Mouse (Mus musculus): ENCODE data around the gene Spag6.

Gene Spag6

DNA sequence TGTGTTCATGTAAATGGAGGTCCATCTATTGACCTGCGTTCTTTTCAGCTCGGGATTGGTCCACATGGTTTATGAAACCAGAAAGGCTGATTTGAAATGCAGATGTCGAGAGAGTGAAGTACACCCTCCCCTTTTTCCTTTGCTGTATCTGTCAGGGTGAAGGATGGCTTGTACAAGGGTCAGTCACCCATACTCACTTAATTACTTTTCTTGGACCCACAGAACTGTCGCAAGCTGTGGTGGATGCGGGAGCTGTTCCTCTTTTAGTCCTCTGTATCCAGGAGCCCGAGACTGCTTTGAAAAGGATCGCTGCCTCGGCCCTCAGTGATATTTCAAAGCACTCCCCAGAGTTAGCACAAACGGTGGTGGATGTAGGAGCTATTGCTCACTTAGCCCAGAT is 37.9 kb downstream of the Spag6 start:
- DNase-seq (ENCODE audit: low read depth, low spot score), result no peak

DNA sequence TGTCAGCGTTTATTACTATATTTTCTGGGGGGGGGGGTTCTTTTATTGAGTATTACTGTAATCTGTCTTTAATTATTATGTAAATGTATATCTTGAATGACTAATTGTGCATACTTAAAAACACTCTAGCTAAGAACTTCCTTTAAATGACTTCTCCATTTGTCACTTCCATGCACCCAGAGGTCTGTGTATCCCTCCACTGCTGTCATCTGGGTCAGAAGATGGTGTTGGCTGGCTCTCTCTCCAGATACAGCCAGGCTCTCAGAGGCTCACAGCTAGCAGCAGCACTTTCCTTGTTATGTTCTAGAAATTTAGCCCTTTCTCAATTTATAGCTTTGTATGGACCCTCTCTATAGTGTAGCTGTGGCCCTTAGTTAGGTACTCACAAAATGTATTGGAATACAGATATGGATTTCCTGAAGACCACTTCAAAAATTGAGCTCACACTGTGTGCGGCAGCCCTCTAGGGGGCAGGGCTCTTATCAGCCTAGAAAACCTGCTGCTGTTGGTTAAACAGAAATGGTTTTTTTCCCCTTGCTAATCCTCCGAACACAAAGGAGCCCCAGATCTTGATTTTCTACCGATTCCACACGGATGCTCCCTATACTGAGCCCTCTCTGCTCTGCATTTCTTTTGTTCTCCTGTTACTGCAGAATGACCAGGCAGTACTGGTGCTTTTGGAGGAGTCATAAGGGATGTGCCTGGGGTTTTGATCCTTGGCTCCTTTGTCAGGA is 40.7 kb downstream of the Spag6 start:
- peak; percentile 5 for DNase-seq (ENCODE audit: low read depth, low spot score)

DNA sequence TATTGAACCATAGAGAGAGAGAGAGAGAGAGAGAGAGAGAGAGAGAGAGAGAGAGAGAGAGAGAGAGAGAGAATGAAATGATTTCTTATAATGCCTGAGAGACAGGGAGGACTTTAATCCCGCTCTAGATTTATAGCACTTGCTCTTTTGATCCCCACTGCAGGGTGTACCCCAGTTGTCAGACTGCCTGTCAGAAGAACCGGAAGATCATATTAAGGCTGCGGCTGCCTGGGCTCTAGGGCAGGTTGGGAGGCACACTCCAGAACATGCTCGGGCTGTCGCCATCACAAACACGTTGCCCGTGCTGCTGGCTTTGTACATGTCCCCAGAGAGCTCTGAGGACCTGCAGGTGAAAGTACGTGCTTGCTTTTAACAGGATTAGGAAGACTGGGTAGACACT is 43.2 kb downstream of the Spag6 start:
- no peak for DNase-seq (ENCODE audit: low read depth, low spot score)

DNA sequence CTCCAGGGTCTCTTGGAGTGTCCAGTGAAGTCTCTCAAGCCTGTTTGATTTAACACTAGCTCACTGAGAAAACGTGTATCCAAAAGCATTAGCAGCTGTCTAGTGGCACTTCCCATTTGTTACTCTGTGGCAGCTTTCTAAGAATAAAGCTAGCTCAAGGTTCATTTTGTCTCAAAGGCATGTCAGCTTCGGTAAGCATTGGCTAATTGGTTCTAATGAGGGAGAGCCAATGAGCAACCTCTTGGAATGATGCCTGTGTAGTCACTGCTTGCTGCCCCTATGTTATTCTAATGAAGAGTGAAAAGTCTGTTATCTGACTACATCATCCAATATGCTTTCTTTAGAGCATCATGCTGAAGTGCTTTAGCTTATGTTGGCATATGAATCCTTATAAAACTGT is 45.4 kb downstream of the Spag6 start:
- no peak for DNase-seq (ENCODE audit: low read depth, low spot score)

DNA sequence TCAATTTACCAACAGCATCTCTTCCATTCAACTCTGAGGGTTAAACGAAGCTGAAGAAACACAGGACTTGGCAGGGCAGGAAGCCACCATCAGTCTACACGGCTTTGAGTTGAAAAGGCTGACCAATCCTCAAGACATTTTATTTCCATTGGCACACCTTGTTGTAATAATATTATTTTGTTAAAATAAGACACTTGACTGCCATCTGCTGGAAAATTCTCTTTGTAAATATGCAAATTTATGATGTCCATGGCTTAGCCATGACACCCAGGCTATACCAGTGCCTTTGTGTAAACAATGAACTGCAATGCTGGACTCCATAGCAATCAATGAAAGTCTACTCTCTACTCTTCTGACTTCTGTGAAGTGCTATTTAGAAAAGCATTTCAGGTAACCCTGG is 62.3 kb downstream of the Spag6 start:
- DNase-seq (ENCODE audit: low read depth, low spot score), result no peak

DNA sequence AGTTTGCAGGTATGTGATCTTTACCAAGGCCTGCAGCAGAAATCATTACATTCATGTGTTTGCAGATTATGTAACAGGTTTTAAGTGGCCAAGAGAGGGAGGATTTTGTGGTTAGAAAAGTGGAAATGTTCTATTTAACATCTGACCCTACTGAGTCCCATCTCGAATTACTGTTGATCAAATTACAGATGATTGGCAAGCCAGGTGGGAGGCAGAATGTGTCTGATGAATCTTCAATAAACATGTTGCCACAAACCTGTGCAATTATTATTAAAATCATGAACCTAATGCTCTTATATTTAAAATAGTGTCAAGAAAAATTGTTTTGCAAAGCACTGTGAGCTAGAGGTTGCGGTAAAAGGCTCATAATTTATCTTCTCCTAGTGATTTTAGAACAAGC is 71.0 kb downstream of the Spag6 start:
- no peak for DNase-seq (ENCODE audit: low read depth, low spot score)

DNA sequence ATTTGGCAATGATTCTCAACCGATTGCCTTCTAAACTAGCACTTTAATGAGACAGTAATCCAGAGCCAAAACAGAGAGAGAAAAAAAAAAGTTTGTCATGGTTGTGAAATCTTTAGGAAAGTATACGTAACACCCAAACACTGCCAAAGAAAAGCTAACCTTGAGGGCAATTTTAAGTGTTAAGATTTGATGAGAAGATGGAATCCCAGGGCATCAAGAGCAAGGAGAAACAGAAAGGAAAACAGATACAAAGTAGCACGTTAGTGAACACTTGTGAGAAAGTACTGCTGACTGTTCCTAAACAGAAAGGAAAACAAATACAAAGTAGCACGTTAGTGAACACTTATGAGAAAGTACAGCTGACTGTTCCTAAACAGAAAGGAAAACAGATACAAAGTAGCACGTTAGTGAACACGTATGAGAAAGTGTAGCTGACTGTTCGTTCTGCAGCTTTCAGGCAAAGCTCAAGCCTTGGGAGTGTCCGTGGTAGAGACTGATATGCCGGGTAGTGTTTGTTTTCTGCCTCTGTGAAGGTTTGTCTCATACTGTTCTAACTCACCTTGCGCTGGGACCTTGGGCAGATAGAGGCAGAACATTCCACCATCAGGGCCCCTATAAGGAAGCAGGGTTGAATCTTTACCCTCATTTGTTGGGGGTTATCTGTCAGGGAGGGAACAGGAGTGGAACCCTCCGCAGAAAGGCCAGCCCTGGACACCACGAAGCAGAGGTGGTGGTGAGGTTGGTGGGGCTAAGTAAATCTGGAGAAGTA is 71.8 kb downstream of the Spag6 start:
- no peak for DNase-seq (ENCODE audit: low read depth, low spot score)

DNA sequence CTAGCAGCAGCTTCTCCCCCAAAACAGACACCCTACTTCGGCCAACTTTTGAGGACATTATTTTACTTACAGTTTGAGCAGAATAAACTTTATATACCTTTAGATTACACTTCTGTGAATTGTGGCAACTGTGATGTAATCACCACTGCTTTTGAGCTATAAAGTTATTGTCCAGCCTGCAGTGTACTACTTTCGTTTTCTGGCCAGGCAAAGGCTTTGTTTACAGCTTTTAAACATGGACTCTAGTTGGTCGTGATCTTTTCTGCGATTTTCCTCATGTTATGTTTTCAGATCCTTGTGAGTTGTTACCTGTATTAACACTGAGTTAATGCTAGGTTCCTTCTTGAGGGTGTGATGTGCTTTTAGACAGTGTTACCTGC is 72.6 kb downstream of the Spag6 start:
- DNase-seq (ENCODE audit: low read depth, low spot score), result no peak

DNA sequence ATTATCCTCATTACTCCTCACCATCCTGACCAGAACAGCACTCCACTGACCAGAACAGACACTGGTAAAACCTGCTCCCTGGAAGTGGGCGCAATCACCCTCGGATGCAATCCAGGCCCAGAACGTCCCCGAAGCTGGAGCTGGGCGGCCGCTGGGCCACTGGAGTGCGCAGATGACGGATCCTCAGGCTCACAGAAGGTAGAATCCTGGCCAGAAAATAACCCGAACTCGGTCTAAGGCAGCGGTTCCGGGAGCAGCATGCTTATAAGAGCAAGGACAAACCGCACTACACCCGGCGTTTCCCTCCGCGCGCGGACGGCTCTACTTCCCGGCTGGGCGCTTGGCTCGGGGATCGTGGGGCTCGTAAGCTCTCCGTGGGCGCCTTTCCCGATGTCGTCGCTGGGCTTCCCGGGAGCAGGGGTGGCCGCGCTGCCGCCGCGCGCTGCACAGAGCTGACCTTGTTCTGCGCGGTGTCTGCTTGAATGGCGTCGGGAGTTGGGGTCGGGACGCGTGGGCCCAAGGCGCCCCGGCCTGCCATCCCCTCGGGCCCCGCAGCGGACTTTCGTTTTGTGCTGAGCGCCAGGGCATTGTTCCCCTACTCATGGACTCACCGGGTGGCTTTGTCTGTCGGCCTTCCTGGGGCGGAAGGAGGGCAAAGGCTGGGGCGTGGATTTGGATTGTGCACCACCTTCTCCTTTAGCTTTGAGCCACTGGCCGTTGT is 73.1 kb downstream of the Spag6 start:
- peak; percentile 77 for DNase-seq (ENCODE audit: low read depth, low spot score)

DNA sequence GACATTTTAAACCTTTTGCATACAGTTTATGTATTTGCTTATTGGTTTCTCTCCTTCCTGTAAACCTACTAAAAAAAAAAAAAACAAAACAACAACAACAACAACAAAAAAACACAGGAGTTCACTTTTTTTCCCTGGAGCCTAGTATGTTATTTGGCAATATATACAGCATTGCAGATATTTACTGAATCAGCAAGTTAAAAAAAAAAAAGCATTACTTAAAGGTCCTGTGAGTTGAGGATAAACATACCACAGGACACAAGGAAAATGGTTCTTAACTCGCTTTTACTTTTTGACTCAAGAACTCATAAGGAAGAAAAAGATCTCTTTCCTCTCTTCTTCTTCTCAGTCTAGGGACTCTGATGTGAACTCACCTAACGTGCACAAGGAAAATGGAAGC is 74.6 kb downstream of the Spag6 start:
- no peak for DNase-seq (ENCODE audit: low read depth, low spot score)

DNA sequence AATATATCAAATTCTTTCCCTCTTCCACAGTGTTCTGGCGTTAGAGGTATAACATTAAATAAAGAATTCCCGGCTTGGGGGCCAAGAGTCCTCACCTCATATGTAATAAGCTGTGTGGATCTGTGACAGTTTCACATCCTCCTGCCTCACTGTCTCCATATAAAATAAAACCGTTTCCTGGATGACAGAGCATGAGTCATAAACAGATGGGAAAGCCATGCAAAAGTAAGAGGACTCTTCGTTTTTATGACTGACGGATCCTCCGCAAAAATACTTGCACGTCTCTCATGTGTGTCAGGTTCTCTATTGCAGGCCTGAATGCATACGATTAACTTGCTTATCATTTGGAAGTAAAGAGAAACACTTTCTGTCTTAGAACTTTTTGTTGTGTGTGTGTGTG is 78.6 kb downstream of the Spag6 start:
- no peak for DNase-seq (ENCODE audit: low read depth, low spot score)

DNA sequence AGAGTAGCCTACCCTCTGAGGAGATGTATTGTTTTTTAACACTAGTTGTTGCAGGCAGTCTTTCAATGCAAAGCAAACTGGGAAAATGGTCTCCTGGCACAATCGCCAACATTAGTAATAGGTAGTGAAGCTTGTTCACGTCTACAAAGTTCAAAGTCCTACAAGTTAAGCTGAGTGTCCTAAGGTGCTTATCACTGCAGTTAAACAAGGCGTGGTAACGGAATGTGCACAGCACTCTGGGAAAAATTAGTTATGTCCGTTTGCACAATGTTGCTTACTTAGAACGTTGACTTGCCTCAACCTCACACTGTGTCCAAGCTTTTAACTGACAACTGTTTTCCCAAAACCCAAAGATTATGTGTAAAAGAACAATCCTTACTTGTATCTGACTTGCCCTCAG is 80.5 kb downstream of the Spag6 start:
- DNase-seq (ENCODE audit: low read depth, low spot score), result no peak

DNA sequence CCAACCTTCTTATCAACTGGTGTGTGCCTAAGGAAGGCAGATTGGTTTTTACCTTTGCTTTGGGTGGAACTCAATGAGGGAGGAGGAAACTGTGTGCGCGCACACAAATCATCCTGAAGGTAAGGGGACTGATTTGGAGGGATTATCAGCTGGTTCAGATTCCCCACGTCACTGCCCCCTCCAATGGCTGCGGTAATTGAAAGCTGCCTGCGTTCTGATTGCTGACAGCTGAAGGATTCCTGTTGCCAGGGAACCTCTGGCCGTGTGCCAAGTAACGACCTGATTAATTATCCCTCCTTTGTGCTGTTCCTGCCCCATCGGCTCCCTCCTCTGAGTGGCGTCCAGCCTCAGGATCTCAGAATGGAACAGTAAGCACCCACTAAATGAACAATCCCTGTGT is 84.4 kb downstream of the Spag6 start:
- DNase-seq (ENCODE audit: low read depth, low spot score), result peak; percentile 72

DNA sequence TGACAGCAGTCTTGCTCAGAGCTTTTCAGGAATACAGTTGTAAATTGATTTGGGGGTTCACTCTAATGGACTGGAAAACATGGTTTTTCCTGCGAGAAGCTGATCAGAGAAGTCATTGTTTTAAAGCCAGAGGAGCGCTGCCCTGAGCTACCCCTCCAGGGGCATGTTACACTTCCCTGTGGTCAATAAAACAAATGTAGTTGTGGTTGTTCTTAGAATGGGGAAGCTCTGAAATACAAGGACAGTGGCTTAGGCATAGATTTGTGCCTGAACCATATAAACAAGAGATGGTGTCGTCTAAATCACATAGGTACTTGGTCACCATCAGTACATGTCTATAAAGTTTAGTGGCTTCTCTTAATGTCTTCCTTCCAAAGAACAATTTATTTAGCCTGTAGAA is 86.0 kb downstream of the Spag6 start:
- DNase-seq (ENCODE audit: low read depth, low spot score), result no peak

DNA sequence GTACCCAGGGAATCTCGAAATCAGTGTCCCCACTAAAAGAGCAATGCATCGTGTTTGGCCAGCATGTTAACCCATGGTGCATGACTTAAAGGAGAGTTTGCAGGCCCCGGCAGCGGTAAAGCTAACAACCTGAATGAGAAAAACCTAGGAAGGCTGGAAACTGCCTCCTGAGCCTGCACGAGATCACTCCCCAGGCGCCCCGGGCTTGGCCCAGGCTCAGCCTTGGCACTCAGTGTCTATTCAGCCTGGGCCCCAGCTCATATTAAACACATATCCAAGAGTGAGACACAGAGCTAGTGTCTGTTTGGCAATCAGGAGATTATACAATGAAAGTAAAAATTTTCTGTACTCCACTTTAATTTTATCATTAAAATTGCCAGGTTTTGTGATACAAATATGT is 87.5 kb downstream of the Spag6 start:
- DNase-seq (ENCODE audit: low read depth, low spot score), result no peak

DNA sequence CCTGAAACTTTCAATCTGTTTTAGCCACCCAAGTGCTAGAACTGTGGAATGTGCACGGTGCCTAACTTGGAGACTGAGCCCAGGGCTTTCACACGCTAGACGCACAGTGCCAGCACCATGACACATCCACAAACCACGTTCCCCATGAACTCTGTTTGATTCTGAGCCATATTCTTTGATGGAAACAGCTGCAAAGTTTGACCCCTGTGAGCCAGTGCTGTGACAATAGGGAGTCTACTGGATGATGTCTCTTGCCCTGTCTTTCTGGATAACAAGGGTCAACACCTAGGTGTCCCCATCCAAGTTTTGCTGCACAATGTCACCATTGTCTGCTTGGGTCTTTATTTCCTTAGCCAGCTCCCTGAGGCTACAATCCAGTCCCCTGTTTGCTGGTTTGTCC is 100.4 kb downstream of the Spag6 start:
- no peak for DNase-seq (ENCODE audit: low read depth, low spot score)

DNA sequence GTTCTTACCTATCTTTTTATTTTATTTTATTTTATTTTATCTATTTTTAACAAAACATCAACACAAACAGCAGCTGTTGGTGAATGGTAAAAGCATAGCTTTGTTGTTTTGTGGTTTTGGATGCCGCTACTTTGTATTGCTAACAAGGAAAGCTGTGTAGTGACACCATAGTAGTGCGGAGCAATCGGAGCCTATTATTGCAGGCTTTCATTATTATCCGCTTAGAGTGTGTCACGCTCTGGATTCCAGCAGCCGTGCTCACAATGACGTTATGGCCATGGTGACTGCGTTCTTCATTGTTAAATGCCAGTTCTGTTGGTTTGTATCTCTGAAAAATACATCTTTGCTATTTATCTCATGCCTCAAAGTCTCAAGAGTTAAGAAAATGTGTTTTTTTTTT is 103.9 kb downstream of the Spag6 start:
- DNase-seq (ENCODE audit: low read depth, low spot score), result no peak

DNA sequence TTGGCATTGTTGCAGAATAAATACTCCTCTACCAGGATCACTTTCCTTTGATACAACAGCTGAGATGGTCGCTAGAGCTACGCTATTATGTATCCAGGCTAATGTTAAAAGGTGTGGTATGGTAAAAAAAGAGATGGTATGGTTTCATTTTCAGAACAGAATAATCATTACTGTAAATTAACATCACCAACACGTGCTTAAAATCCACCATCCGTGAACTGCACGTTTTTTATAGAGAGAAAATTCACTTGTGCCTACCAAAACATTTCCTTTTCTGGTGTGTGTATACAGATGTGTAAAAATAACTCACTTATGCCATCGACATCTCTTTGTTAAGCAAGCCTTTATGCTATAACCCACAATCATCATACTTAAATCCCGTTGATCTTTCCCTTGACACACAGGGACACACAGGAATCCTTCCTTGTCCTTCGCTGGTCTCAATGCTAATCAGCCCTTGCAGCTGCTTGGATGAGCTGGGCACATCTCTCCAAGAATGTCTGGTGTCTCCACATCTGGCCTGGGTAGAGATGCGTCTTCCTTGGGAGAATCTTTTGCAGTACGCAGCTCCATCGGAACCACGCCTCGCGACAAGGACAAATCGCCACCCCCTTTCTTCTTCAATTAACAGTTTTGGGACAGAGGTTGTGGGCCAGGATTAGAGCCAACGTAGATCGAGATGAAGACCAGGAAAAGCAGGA is 105.6 kb downstream of the Spag6 start:
- peak; percentile 12 for DNase-seq (ENCODE audit: low read depth, low spot score)
